Mouse (Mus musculus) c-Kit-positive CD71-positive TER-119-positive erythroid progenitor cells, embryonic 14.5 days (primary cell): Measurements from ENCODE around the gene Fam192a.

Experiments used
- DNase-seq: peaks from one replicate; pipeline ENCODE4 v3.0.0-alpha.2; 2013; ENCODE audit warnings: low spot score

The Fam192a gene

GRCm38 (mm10) chr8:94601607-94602385 lies at the start of gene Fam192a, which contains the start of gene Rspry1:
Gene Fam192a, minus strand, starts transcription at chr8:94601997.
Gene Rspry1, plus strand, starts transcription at chr8:94601937.
- DNase-seq, result peak; percentile 100

- DNase-seq, result no peak
Measured at GRCm38 (mm10) chr8:94649496-94649895, 47.7 kb upstream of the Fam192a start.

- DNase-seq, result no peak
Measured at GRCm38 (mm10) chr8:94646165-94646564, 44.4 kb upstream of the Fam192a start.

DNA sequence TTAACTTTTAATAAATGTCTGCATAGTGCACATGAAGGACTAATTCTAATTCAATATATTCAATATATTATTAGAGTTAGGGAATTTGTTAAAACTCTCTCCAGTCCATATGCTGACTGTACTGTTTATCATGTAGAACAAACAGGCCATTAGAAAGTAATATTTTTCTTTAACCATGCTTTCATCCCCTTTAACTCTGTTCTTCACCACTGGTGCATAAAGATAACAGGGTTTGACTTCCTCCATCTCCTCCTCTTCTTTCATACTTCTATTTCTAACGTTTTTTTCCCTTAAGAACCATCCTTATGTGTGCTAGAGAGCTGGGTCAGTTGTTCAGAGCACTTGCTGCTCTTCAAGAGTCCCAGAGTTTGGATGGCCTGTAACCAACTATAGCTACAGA lies 43.4 kb upstream of the Fam192a start:
- DNase-seq, result no peak

DNA sequence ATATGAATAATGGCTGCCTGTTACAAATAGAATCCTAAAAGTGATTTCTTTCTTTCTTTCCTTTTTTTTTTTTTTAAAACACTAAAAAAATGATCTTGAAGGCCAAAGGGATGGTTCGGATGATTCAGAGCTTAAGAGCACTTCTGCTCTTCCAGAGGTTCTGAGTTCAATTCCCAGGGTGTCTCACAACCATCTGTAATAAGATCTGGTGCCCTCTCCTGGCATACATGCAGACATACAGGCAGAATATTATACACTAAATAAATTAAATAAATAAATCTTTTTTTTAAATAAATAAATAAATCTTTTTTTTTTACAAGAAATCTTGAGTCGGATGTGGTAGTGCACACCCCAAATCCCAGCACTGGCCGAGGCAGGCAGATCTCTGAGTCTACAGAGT lies 40.1 kb upstream of the Fam192a start:
- DNase-seq, result no peak

DNA sequence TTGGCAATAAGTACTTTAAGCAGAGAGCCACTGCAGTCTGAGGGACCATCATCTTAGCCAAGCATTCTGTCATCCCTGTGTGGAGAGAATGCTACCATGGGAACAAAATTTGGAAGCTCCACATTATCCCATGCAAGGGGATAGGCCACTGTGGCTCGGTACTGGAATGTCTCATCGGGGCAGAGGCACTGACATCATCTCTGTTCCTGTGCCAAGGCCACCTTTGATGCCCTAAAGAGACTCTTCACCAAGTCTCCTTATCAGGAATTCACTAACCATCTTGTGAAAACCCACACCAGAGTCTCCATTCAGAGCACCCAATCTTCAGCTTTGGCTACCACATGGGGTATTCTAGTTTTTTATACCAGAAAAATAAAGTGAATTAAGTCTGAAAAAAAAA lies 39.4 kb upstream of the Fam192a start:
- no peak for DNase-seq

DNA sequence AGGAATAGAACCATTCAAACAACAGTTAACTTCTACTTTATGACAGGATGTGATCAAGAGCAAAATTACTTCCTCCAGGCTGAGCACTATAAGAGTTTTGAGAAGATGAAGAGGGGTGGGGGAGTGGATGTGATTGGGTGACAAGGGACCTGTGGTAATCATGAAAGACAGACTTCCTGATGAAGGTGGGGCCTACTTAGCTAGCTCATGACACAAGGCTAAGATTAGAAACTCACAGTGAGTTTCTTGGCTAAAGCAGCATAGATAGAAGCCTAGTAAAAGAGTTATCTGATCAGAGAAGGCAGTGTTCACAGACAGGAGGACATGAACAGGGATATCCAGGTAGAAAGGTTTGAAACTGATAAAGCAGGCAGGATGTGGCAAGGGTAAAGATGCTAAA lies 32.4 kb upstream of the Fam192a start:
- peak; percentile 62 for DNase-seq

DNA sequence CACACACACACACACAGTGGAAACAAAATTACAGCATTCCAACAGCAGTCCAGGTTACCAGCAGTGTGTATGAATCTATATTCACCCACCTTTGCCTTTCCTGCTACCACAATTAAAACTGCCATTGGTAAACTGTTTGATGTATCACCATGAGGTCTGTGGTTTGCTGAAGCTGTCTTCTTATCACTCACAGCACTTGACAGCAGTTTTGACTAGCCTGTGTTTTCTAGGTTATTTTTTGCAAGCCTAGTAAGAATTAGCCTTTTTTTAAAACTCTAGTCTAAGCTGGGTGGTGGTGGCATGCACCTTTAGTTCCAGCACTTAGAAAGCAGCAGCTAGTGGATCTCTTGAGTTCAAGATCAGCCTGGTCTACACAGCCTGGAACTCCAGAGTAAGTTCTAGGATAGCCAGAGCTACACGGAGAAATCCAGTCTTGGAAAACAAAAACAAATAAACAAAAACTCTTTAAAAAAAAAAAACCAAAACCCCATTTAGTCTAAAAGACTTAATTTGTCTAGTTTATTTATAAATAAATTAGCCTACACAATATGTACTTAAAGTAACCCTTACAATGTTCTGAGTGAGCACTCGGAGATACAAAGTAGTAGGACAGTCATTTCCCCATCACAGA lies 31.9 kb upstream of the Fam192a start:
- peak; percentile 38 for DNase-seq

DNA sequence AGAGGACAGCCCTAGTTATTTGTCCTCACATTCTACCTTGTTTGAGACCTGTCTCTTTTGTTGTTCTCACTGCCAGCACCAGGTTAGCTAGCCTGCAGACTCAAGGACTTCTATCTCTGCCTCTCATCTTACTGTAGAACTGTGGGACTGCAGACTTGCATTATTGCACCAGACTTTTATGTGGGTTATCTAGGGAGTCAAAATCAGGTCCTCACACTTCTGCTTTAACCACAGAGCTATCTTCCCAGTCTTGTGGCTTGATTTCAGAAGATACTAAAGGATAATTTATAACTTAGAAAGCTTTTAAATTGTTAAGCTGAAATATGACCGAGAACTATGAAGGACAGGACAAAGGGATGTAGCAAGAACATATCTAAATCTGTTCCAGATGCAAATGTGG lies 23.1 kb upstream of the Fam192a start:
- DNase-seq, result no peak

DNA sequence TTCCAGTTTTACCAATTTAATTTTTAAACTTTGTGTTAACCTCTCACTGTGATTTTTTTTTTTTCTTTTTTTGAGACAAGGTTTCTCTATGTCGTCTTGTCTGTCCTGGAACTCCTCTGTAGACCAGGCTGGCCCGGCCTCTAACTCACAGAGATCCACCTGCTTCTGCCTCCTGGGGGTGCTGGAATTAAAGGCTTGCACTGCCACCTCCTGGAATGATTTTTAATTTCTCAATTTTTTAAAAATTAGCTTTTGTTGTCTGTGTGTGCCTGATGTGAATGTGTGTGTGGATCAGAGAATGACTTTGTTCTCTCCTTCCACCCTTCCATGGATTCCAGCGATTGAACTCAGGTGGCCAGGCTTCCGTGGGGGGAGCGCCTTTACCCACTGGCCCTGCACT lies 5.3 kb upstream of the Fam192a start:
- no peak for DNase-seq

GRCm38 (mm10) chr8:94604030-94604429 lies 2.2 kb upstream of the Fam192a start:
- DNase-seq, result no peak

DNA sequence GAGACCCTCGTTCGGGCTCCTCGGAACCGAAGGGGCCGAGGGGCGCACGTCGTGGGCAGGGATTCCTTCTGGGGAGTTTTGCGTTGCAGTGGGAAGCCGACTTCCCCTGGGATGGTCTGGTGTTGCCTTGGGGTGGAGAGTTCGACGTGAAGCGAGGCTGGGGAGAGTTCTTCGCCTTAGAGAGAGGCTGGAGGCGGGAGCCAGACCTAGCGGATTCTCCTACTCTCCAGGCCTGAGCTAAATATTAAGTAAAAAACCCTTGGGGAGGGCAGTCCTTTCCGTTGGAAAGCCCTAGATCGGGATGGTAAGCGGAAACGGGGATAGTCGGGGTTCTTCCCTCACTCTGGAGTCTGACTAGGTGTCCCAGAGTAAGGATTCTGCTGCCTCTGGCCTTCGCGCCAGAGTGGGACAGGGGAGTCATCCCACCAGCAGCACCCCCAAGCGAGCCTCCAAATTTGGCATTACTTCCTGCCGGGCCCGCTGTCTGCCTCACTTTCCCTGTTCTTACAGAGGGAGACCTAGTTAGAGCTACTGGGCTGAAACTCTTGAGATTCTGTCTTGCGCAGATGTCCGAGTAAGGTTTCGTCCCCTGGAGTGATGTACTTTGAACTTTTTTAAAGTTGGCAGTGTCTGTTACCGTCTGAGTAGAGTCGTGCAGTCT lies 804 bp upstream of the Fam192a start:
- peak; percentile 44 for DNase-seq

DNA sequence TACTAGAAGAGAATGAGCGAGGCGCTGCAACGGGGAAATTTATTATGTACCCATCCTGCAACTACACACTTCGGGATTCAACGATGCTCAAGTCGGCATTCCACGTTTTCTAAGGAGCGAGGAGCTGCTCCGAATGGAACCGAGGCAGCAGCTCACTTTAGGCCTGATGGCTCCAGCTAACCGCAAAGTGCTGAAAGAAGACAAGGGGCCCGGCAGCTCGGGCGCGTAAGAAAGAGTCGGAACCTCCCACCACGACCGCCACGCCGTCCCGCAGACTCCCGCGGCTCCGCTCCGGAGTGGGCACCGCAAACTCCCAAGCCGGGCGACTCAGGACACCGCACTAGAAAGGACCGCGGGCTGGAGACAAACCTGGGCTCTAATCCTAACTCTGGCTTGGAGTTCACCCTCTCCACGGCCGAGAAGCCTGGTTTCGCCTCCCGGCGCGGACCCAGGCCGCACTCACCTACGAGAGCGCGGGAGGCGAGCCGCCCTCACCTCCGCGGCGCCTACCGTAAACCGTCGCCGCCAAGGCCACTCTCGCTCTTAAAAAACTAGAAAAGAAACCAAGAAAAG lies 677 bp downstream of the Fam192a start:
- DNase-seq, result peak; percentile 20

GRCm38 (mm10) chr8:94600478-94600877 lies 1.3 kb downstream of the Fam192a start:
- DNase-seq, result peak; percentile 8

DNA sequence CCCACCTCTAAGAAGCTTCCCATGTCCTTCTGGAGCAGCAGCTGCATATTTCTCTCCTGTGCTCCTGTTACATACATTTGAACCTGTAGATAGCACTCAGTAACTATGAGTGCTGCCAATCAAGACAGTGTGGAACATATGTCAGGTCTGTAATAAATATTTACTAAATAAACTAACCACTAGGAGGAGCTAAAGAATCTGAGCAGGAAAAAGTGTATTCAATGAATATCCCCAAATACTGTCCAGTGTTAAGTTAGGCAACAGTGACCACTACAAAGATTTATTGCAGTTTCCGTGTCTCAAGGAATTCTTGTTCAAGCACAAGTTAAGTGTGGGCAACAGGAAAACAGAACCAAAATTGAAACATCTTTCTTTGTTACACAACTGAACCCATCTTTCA lies 7.6 kb downstream of the Fam192a start:
- DNase-seq, result peak; percentile 6

- DNase-seq, result no peak
Measured at GRCm38 (mm10) chr8:94591691-94592090, 10.1 kb downstream of the Fam192a start.

GRCm38 (mm10) chr8:94584238-94584817 lies 17.5 kb downstream of the Fam192a start:
- DNase-seq, result peak; percentile 13

GRCm38 (mm10) chr8:94582569-94582968 lies 19.2 kb downstream of the Fam192a start:
- no peak for DNase-seq

DNA sequence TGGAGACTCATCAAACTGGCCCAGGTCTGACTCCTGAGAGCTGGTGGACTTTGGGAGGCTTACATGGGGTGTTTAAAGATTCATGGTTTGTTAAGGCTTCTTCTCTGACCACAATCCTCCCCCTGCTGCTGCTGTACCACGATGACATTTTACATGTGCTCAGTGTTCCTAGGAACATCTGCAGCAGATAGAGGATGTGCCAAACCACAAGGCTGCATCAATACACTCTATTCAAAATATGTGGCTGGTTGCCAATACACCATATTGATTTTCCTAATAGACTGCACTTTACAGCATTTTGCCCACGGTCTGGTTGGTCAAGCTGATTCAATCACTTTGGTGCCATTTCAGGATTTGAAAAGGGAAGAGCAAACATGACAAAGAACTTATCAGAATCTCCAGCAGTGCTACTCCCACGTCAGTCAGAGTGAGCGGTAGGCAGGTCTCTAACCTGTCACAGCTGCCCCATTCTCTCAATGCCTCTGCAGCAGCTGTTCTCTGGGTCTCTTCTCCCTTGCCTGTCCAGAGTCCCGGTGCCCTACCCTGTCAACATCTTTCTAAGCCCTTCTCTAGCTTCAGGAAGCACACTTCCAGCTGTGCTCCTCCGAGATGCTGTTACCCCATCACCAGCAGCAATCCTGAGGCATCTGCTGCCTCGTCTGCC lies 19.8 kb downstream of the Fam192a start:
- no peak for DNase-seq

GRCm38 (mm10) chr8:94575148-94575547 lies 26.6 kb downstream of the Fam192a start:
- DNase-seq, result no peak

- DNase-seq, result no peak
Measured at GRCm38 (mm10) chr8:94574159-94574907, 27.5 kb downstream of the Fam192a start.
